Mouse (Mus musculus) CH12.LX (cell line): ENCODE data around the gene Ciapin1.

ENCODE experiments used
- CHD2 ChIP-seq: IDR thresholded peaks from 2 replicates; pipeline ENCODE4 v1.6.1; 2011; ENCODE audit warnings: low read length, improper control_type of control experiment
- CTCF ChIP-seq, 2 experiments: IDR thresholded peaks in 1 of 2; conservative IDR thresholded peaks in 1 of 2; 2 replicates each; pipeline ENCODE4 v1.5.1; 2011 to 2012; ENCODE audit warnings: low read depth in 2 of 2, low read length in 2 of 2, improper control_type of control experiment in 1 of 2, inconsistent platforms in 1 of 2, mild to moderate bottlenecking in 1 of 2, moderate library complexity in 1 of 2
- EP300 ChIP-seq: IDR thresholded peaks from 2 replicates; pipeline ENCODE4 v1.6.1; 2011; ENCODE audit warnings: low read length, improper control_type of control experiment
- HCFC1 ChIP-seq: IDR thresholded peaks from 2 replicates; pipeline ENCODE4 v1.6.1; 2012; ENCODE audit warnings: low read depth, mild to moderate bottlenecking, inconsistent platforms, low read length, improper control_type of control experiment
- JUND ChIP-seq: conservative IDR thresholded peaks from 2 replicates; pipeline ENCODE4 v1.6.1; 2011; ENCODE audit warnings: low read depth, low read length, improper control_type of control experiment
- POLR2A ChIP-seq: IDR thresholded peaks from 2 replicates; pipeline ENCODE4 v1.6.1; 2011; ENCODE audit warnings: low read depth, mild to moderate bottlenecking, improper control_type of control experiment, low read length
- USF2 ChIP-seq: conservative IDR thresholded peaks from 2 replicates; pipeline ENCODE4 v1.6.1; 2011; ENCODE audit warnings: low read depth, low read length, improper control_type of control experiment
- ZC3H11A ChIP-seq: IDR thresholded peaks from 2 replicates; pipeline ENCODE4 v1.6.1; 2012; ENCODE audit warnings: low read depth, mild to moderate bottlenecking, inconsistent platforms, low read length, improper control_type of control experiment

GRCm38 (mm10) chr8:94826210-94826609, 11.9 kb downstream of the Ciapin1 start:
- TF ChIP-seq ZC3H11A (no peak), CHD2 (no peak), EP300 (no peak), USF2 (no peak), CTCF (conservative IDR thresholded peaks at IDR 0.05 in 1 of 2, IDR thresholded peaks at IDR 0.05 in 1 of 2; ENCODE audit: low read depth in 2 of 2, low read length in 2 of 2) (no peak), POLR2A (no peak), JUND (no peak), HCFC1 (no peak)
